Mouse (Mus musculus): ENCODE data around the gene Pdpk1.

DNA sequence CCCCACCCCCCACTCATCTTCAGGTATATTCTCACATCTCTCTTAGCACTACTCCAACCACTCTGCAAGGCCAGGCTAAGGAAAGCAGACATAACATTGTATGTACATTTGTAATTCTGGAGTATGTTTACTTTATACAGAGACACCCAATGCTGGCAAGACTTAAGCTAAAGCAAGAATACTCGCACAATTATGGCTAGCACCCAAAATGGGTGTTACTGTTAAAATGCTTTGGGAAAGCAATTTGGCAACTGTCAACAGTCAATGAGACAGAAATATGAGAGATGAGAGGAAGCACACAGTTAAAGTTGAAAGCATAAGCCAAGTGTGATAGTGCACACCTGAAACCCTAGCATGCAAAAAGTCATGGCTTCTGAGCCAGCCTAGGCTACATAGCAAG lies 39.5 kb downstream of the Pdpk1 start:
- no peak for TF ChIP-seq TAL1 (IDR thresholded peaks at IDR 0.05; ENCODE audit: low read length)
- no peak for TF ChIP-seq GATA1 (IDR thresholded peaks at IDR 0.05; ENCODE audit: low read length)

Measured in erythroblast, embryonic 14.5 days (primary cell).